Mouse (Mus musculus) spleen, adult 2 months (tissue): ENCODE data around the gene Ptpn1.

Experiments used
- CTCF ChIP-seq: fragments of 200-500 bp; IDR thresholded peaks from 2 replicates; pipeline ENCODE4 v1.5.1; 2011; ENCODE audit warnings: mild to moderate bottlenecking, inconsistent platforms; ENCODE audit not compliant: insufficient read depth, insufficient read length, insufficient replicate concordance; ENCODE audit errors: extremely low read depth
- POLR2A ChIP-seq: fragments of 200-500 bp; IDR thresholded peaks from 2 replicates; pipeline ENCODE4 v1.6.1; 2011; ENCODE audit warnings: low read depth, low read length, inconsistent platforms

GRCm38 (mm10) chr2:167910178-167910540, 21.7 kb upstream of the Ptpn1 start:
- TF ChIP-seq CTCF, result no peak
- TF ChIP-seq POLR2A, result no peak
